Mouse (Mus musculus): Measurements from ENCODE around the gene Mafb. TPM values are rescaled to one million over a fixed set of nuclear protein-coding genes. Genes with fewer than 3 reads are reported as not detected.

Gene Mafb
- total RNA-seq (2021), result 10 to 100 TPM; 17.0 to 42.9 TPM
- long read RNA-seq, experiment 1, transcript Mafb-201 (1 exons, 3,363 nt), result major isoform, 15 of 15 reads
- long read RNA-seq, experiment 1, partial matches to known transcripts, result 0 of 15 reads
- long read RNA-seq, experiment 1, other reads (novel, unspliced or antisense), result 0 of 15 reads
- long read RNA-seq, experiment 2, transcript Mafb-201 (1 exons, 3,363 nt), result major isoform, 5 of 5 reads
- long read RNA-seq, experiment 2, partial matches to known transcripts, result 0 of 5 reads
- long read RNA-seq, experiment 2, other reads (novel, unspliced or antisense), result 0 of 5 reads

- DNase-seq, result peak; percentile 98
These were observed at the start of gene Mafb for GRCm38 (mm10) chr2:160366980-160367338. Gene Mafb, minus strand, starts transcription at chr2:160367065.

GRCm38 (mm10) chr2:160415161-160415560 is 48.3 kb upstream of the Mafb start:
- no peak for DNase-seq

DNA sequence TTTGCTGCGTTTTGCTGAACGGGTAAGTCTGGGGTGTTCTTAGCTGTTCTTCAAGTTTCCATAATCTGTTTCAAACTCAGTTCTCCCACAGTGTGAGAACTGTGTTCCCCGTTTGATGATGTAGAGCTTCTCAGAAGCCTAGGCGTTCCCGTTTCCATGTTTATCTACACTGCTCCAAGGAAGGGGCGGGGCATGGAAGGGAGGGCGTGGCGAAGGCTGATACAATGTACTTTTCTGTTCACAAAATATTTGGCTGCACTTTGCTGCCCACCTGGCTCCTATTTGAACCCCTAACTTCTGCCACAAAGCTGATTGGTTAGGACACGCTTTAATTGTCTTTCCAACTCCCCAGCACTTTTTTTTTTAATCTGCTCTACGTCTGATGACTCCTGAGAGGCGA is 47.9 kb upstream of the Mafb start:
- no peak for DNase-seq

DNA sequence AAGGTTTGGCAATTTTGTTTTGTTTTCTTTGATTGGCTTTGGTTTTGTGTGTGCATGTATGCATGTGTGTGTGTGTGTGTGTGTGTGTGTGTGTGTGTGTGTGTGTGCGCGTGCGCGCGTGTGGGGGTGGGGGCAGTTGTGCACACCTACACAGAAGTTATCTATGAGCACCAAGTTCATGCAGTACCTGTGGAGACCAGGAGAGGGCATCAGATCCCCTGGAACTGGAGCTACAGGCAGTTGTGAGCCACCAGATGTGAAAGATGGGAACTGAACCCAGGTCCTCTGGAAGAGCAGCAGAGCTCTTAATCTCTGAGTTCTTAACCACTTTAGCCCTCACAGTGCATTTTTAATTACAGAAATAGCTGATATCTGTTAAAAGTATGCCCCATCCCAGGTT is 47.1 kb upstream of the Mafb start:
- no peak for DNase-seq

GRCm38 (mm10) chr2:160413055-160413454 is 46.2 kb upstream of the Mafb start:
- no peak for DNase-seq

GRCm38 (mm10) chr2:160411431-160411830 is 44.6 kb upstream of the Mafb start:
- no peak for DNase-seq

- DNase-seq, result no peak
These were observed 40.9 kb upstream of the Mafb start for GRCm38 (mm10) chr2:160407720-160408119.

- DNase-seq, result no peak
These were observed 30.9 kb upstream of the Mafb start for GRCm38 (mm10) chr2:160397747-160398146.

- DNase-seq, result no peak
These were observed 27.9 kb upstream of the Mafb start for GRCm38 (mm10) chr2:160394735-160395134.

DNA sequence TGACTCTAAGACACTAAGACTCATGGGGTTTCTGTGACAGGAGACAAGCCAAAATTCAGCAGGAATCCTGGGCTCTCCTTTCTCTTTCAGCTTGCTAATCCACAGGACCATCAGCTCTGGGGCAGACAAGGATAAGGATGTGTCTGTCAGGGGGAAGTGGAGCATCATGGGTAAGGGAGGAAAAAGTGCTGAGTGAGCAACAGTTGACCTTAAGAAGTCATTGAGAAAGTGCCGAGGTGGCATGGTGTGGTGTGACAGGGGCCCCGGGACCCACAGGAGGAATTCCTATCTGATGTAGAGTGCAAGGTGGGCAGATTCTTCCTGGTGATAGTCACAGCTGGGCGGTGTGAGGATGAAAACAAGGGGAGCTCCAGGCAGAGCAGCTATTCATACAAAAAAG is 25.8 kb upstream of the Mafb start:
- no peak for DNase-seq

DNA sequence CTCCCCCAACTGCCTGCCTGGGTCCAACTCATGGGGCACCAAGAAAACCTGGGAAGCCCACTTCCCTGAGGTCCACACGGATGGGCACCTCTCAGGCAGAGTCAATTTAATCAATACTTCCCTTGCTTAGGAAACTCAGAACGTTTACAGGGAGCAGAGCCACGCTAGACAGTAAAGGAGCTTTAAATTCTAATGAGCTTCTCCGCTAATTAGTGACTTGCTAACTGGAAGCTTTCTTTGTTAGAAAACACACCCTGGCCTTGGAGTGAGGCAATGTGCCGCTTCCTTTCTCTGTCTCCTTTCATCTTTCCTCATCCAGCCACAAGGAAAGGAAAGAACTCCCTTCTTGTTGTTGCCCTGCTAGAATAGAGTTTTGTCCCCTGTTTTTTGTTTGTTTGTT is 21.7 kb upstream of the Mafb start:
- DNase-seq, result no peak

GRCm38 (mm10) chr2:160383418-160383817 is 16.6 kb upstream of the Mafb start:
- DNase-seq, result no peak

DNA sequence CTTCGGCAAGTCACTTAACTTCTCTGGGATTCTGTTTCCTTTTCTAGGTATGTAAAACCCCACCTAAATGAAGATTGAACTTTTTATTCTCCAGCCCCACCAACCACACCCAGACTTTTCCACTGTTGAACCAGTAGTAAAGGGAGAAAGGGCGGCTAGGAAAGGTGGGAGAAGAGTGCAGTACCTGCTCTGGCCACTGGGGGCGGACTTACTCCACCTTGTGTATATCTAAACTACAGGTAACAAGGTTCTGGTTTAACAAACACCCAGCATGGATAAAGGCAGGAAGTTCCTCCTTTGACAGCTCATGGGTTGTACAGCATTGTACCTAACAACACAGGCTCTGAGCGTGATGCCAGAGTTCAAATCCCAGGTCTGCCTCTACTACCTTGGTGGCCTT is 11.4 kb upstream of the Mafb start:
- no peak for DNase-seq

GRCm38 (mm10) chr2:160376236-160376635 is 9.4 kb upstream of the Mafb start:
- DNase-seq, result no peak

- no peak for DNase-seq
These were observed 3.0 kb upstream of the Mafb start for GRCm38 (mm10) chr2:160369653-160370420.

GRCm38 (mm10) chr2:160368422-160369357 is 1.8 kb upstream of the Mafb start:
- no peak for DNase-seq

DNA sequence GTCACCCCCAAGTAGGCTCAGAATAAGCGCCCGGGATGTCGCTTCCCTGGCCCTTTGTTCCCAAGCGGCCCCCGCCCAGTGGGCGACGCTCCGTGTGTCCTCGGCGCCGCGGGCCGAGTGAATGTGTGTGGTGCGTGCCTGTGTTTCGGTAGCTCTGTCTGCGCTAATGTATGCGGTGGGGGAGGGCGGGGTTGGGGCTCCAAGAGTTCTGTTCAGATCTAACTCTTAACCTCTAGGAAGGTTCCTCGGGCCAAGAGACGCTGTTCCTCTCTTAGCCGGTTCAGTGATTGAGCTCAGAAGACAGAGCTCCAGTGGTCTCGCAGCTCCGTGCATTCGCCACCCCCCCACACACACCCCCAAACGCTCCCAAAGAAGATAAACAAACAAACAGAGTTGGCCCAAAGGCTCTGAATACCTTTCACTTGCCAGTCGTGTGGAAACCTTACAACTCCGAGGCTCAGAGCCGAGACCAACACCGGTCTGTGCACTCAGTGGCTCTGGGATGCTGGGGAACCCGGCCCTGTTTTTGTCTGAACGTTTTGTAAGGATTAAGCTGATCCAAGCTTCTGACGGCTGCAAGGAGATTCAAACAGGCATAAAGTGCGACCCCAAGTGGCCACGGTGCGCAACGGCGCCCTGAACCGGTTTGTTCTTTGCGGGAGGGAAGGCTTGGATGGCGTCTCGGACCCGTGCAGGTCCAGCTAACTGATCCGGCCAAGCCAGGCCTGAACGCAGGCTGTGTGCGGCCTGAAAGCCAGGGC is 763 bp upstream of the Mafb start:
- DNase-seq, result peak; percentile 83

- no peak for DNase-seq
These were observed 520 bp downstream of the Mafb start for GRCm38 (mm10) chr2:160366111-160366979.

GRCm38 (mm10) chr2:160365107-160365911 is 1.6 kb downstream of the Mafb start:
- peak; percentile 57 for DNase-seq

DNA sequence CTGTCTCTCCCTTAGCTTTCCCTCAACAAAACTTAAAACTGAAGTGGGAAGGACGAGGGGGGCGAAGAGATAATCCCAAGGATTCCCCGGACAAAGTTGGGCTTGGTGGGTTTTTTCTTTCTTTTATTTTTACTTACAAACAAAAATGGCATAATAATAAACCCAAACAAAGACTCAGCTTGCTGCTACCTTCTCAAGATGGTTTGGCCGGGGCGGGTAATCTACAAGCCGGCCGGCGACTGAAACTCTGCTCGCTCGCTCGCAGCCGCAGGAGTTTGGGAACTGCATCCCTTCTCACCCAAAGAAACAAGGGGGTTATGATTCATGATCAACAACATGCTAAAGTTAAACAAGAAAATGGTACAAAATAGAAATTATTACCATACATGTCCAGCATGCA is 2.2 kb downstream of the Mafb start:
- DNase-seq, result no peak

Data from gastrocnemius, postnatal 25 days (tissue).